10 mouse cellular contexts compared by ENCODE assay signal in genomic region chr5:127631671-127632070, GRCm38 (mm10). TPM values are rescaled to one million over a fixed set of nuclear protein-coding genes. Genes with fewer than 3 reads are reported as not detected.
A peak's percentile ranks its signal among the peaks of the same experiment; 100 is the strongest.
DNase-seq lines count a peak whose midpoint lies in the region; ATAC-seq and TF ChIP-seq lines count a peak whose summit lies in the region.
"Had no signal": no experiment of that assay in that cellular context is flagged by ENCODE, and none has a peak within 500 bp of the region (broad histone marks: within the 10 kb centered on the region; RNA-seq: fewer than 3 reads in every experiment).

No protein-coding gene starts in this region.

- H3K4me2 ChIP-seq in heart, embryonic 12.5 days = peak overlapping the region; percentile 76
- H3K4me2 ChIP-seq in hindbrain, postnatal 0 days (ENCODE audit: low read depth, low read length) = peak overlapping the region; percentile 92
- peak overlapping the region; percentile 97 for H3K4me2 ChIP-seq in midbrain, embryonic 14.5 days (ENCODE audit: low read length)

- no peak for TF ChIP-seq CTCF in hindbrain, postnatal 0 days (IDR thresholded peaks at IDR 0.05; ENCODE audit: low read depth)

- H3K27ac ChIP-seq in heart, embryonic 12.5 days (ENCODE audit: poor library complexity, severe bottlenecking) = no peak overlapping the region
- H3K27ac ChIP-seq in embryonic facial prominence, embryonic 10.5 days (replicated peaks) = peak overlapping the region; percentile 83
- no peak overlapping the region for H3K27ac ChIP-seq in hindbrain, postnatal 0 days
- H3K27ac ChIP-seq in midbrain, embryonic 14.5 days (replicated peaks; ENCODE audit: low read depth, low read length) = peak overlapping the region; percentile 66; the same call in 1 of the 2 replicates

- no peak overlapping the region for H3K9ac ChIP-seq in heart, embryonic 12.5 days
- peak overlapping the region; percentile 84 for H3K9ac ChIP-seq in hindbrain, postnatal 0 days (replicated peaks; ENCODE audit: low read length)
- H3K9ac ChIP-seq in midbrain, embryonic 14.5 days (replicated peaks; ENCODE audit: low read length) = peak overlapping the region; percentile 92

- peaks cover 9% of the 10 kb centered on the region for H3K4me1 ChIP-seq in heart, embryonic 12.5 days (replicated peaks)
- peaks cover 21% of the 10 kb centered on the region for H3K4me1 ChIP-seq in embryonic facial prominence, embryonic 10.5 days
- H3K4me1 ChIP-seq in hindbrain, postnatal 0 days (ENCODE audit: insufficient read depth, low read length) = 0 out of 2 replicates have a peak, but pooled peaks cover 4% of the 10 kb centered on the region
- no peaks in the 10 kb centered on the region for H3K4me1 ChIP-seq in midbrain, embryonic 14.5 days (ENCODE audit: control insufficient read depth, insufficient read depth, low read length)

- DNase-seq in heart, adult 9 months (ENCODE audit: low spot score in 2 of 2) = no peak
- DNase-seq in embryonic facial prominence, embryonic 10.5 days (ENCODE audit: low spot score) = no peak
- no peak for DNase-seq in hindbrain, postnatal 0 days (ENCODE audit: low spot score)
- DNase-seq in midbrain, embryonic 14.5 days = peak; percentile 23
- no peak for DNase-seq in cerebellum, postnatal 36 days
- no peak for DNase-seq in gastrocnemius, postnatal 10 days
- DNase-seq in adrenal gland, postnatal 25 days = no peak

- peaks cover 38% of the 10 kb centered on the region for H3K27me3 ChIP-seq in heart, embryonic 12.5 days (replicated peaks)
- peaks cover 29% of the 10 kb centered on the region for H3K27me3 ChIP-seq in embryonic facial prominence, embryonic 10.5 days (replicated peaks; ENCODE audit: low read depth, poor library complexity, severe bottlenecking)
- H3K27me3 ChIP-seq in hindbrain, postnatal 0 days (ENCODE audit: insufficient read depth, low read length) = no peaks in the 10 kb centered on the region
- H3K27me3 ChIP-seq in midbrain, embryonic 14.5 days (ENCODE audit: control insufficient read depth, insufficient read depth, low read length) = no peaks in the 10 kb centered on the region

- H3K36me3 ChIP-seq in heart, embryonic 12.5 days = no peaks in the 10 kb centered on the region
- no peaks in the 10 kb centered on the region for H3K36me3 ChIP-seq in embryonic facial prominence, embryonic 10.5 days (replicated peaks)
- no peaks in the 10 kb centered on the region for H3K36me3 ChIP-seq in hindbrain, postnatal 0 days (ENCODE audit: insufficient read depth, low read length)
- no peaks in the 10 kb centered on the region for H3K36me3 ChIP-seq in midbrain, embryonic 14.5 days (ENCODE audit: control insufficient read depth, insufficient read depth, low read length)

- WGBS in heart, embryonic 12.5 days = 9% methylated on average over 5 of the region's 5 CpGs
- 15% methylated on average over 5 of the region's 5 CpGs for WGBS in embryonic facial prominence, embryonic 10.5 days
- WGBS in hindbrain, postnatal 0 days = 17% methylated on average over 5 of the region's 5 CpGs
- 17% methylated on average over 5 of the region's 5 CpGs for WGBS in midbrain, embryonic 14.5 days

- peak overlapping the region; percentile 47; the same call in 1 of the 2 replicates for H3K4me3 ChIP-seq in heart, embryonic 12.5 days
- H3K4me3 ChIP-seq in embryonic facial prominence, embryonic 10.5 days = peak overlapping the region; percentile 77
- H3K4me3 ChIP-seq in hindbrain, postnatal 0 days (ENCODE audit: low read length) = peak overlapping the region; percentile 60
- H3K4me3 ChIP-seq in midbrain, embryonic 14.5 days (replicated peaks; ENCODE audit: low read depth, low read length) = peak overlapping the region; percentile 59
- H3K4me3 ChIP-seq: myocyte had no signal

- no peaks in the 10 kb centered on the region for H3K9me3 ChIP-seq in heart, embryonic 12.5 days (replicated peaks)
- no peaks in the 10 kb centered on the region for H3K9me3 ChIP-seq in embryonic facial prominence, embryonic 10.5 days
- no peaks in the 10 kb centered on the region for H3K9me3 ChIP-seq in hindbrain, postnatal 0 days (ENCODE audit: low read length)
- no peaks in the 10 kb centered on the region for H3K9me3 ChIP-seq in midbrain, embryonic 14.5 days (ENCODE audit: control insufficient read depth, low read length)

- no peak for ATAC-seq in heart, embryonic 12.5 days (ENCODE audit: insufficient number of reproducible peaks, low FRiP score)
- ATAC-seq in hindbrain, postnatal 0 days = peak; percentile 38; the same call in 1 of the 2 replicates
- peak; percentile 37; the same call in 1 of the 2 replicates for ATAC-seq in midbrain, embryonic 14.5 days (ENCODE audit: low FRiP score, low TSS enrichment)
- ATAC-seq: activated CD4-positive, CD25-positive, alpha-beta regulatory T cell, adult 4 months had no signal

RNA-seq across cellular contexts. Expression of gene Glt1d1, which starts 0.4 kb away (rescaled TPM):
- polyA plus RNA-seq in heart, embryonic 12.5 days (2016; fragmentation: Nextera tagmentation; extraction: Ambion mirVana) = not detected in 2 replicates
- polyA plus RNA-seq in embryonic facial prominence, embryonic 10.5 days (2016; fragmentation: Nextera tagmentation; extraction: Ambion mirVana) = 1.3 and 1.8 TPM in 2 replicates
- 6.6 and 8.9 TPM in 2 replicates for total RNA-seq in hindbrain, postnatal 0 days (2014; rRNA removed)
- 2.9 and 3.3 TPM in 2 replicates for polyA plus RNA-seq in hindbrain, postnatal 0 days (2015; fragmentation: Nextera tagmentation; extraction: Ambion mirVana)
- 1.1 and 1.6 TPM in 2 replicates for polyA plus RNA-seq in midbrain, embryonic 14.5 days (2014; fragmentation: Nextera tagmentation; extraction: Ambion mirVana)
- under 1 TPM in 1 of 2 experiments, not detected in 1; 0.31 TPM for total RNA-seq in gastrocnemius, postnatal 10 days (2021)
- total RNA-seq in adrenal gland, postnatal 25 days (2021) = 0.33 and 1.1 TPM in 2 replicates
- polyA plus RNA-seq: activated CD4-positive, CD25-positive, alpha-beta regulatory T cell, adult 4 months; myocyte had no signal

RNA-seq across cellular contexts. Expression of gene Slc15a4, which starts 1.0 kb away (rescaled TPM):
- polyA plus RNA-seq in heart, embryonic 12.5 days (2016; fragmentation: Nextera tagmentation; extraction: Ambion mirVana) = 16.9 and 17.1 TPM in 2 replicates
- polyA plus RNA-seq in embryonic facial prominence, embryonic 10.5 days (2016; fragmentation: Nextera tagmentation; extraction: Ambion mirVana) = 25.1 and 27.5 TPM in 2 replicates
- total RNA-seq in hindbrain, postnatal 0 days (2014; rRNA removed) = 41.2 and 45.0 TPM in 2 replicates
- polyA plus RNA-seq in hindbrain, postnatal 0 days (2015; fragmentation: Nextera tagmentation; extraction: Ambion mirVana) = 18.5 and 21.1 TPM in 2 replicates
- 22.8 and 27.3 TPM in 2 replicates for polyA plus RNA-seq in midbrain, embryonic 14.5 days (2014; fragmentation: Nextera tagmentation; extraction: Ambion mirVana)
- 10 to 100 TPM in 1 of 2 experiments, 1 to 10 TPM in 1; 7.1 to 12.2 TPM for total RNA-seq in gastrocnemius, postnatal 10 days (2021)
- 15.6 and 23.6 TPM in 2 replicates for total RNA-seq in adrenal gland, postnatal 25 days (2021)

Comparison
In these comparisons a context has a peak if more than half of its experiments do, and no peak if none do; other contexts are left out.
1. H3K27ac ChIP-seq: peak in embryonic facial prominence, embryonic 10.5 days (single experiment) and midbrain, embryonic 14.5 days (single experiment); none in heart, embryonic 12.5 days (single experiment) and hindbrain, postnatal 0 days (single experiment).
2. Peak in every context shown above with its lines, with median percentiles within 50 percentile points of each other: H3K4me2 ChIP-seq and H3K4me3 ChIP-seq.